Mouse (Mus musculus): ENCODE results near the gene Pcsk6.

- TF ChIP-seq POLR2A (IDR thresholded peaks at IDR 0.05; ENCODE audit: insufficient read depth, low read length) (no peak), CTCF (IDR thresholded peaks at IDR 0.05; ENCODE audit: low read depth, low read length) (no peak)
These were observed 94.0 kb downstream of the Pcsk6 start for GRCm38 (mm10) chr7:65955304-65956220.

Measured in ES-Bruce4 (cell line).